Mouse (Mus musculus) heart, adult 2 months (tissue): Measurements from ENCODE around the gene Tbc1d15. TPM values are rescaled to one million over a fixed set of nuclear protein-coding genes. Genes with fewer than 3 reads are reported as not detected.

Experiments used
- DNase-seq, 2 experiments: peaks; one replicate each; pipeline ENCODE4 v3.0.0; 2021
- H3K27ac ChIP-seq: fragments of 200-600 bp; 2 replicates; pipeline ENCODE4 v1.8.1; 2022
- H3K27me3 ChIP-seq: fragments of 200-500 bp; 2 replicates; pipeline ENCODE4 v1.6.1; 2012; ENCODE audit warnings: mild to moderate bottlenecking, low read length, inconsistent platforms, mixed read lengths; ENCODE audit not compliant: control insufficient read depth, insufficient read depth
- H3K36me3 ChIP-seq: fragments of 200-500 bp; 2 replicates; pipeline ENCODE4 v1.6.1; 2012; ENCODE audit warnings: low read length, inconsistent platforms; ENCODE audit not compliant: control insufficient read depth, insufficient read depth
- H3K4me1 ChIP-seq: fragments of 200-500 bp; 2 replicates; pipeline ENCODE4 v1.6.1; 2011; ENCODE audit warnings: low read length; ENCODE audit not compliant: control insufficient read depth, insufficient read depth
- H3K4me3 ChIP-seq: fragments of 200-600 bp; 2 replicates; pipeline ENCODE4 v1.8.1; 2022
- H3K79me2 ChIP-seq: fragments of 200-500 bp; replicated peaks from 2 replicates; pipeline ENCODE4 v1.6.1; 2012; ENCODE audit warnings: mild to moderate bottlenecking, inconsistent platforms, low read length, moderate library complexity, mixed read lengths; ENCODE audit not compliant: control insufficient read depth, insufficient read depth
- H3K9ac ChIP-seq: fragments of 200-500 bp; 2 replicates; pipeline ENCODE4 v1.6.1; 2012; ENCODE audit warnings: low read depth, mild to moderate bottlenecking, control low read depth, inconsistent platforms, low read length, mixed read lengths
- CTCF ChIP-seq: fragments of 200-600 bp; IDR thresholded peaks from 2 replicates; pipeline ENCODE4 v1.8.1; 2022; ENCODE audit warnings: antibody characterized with exemption, mild to moderate bottlenecking, moderate library complexity
- EP300 ChIP-seq: fragments of 200-500 bp; IDR thresholded peaks from 2 replicates; pipeline ENCODE4 v1.6.1; 2011; ENCODE audit warnings: low read depth, low read length, control low read depth; ENCODE audit not compliant: insufficient read depth
- POLR2A ChIP-seq: fragments of 200-500 bp; IDR thresholded peaks from 2 replicates; pipeline ENCODE4 v1.6.1; 2011; ENCODE audit warnings: mild to moderate bottlenecking, low read depth, low read length, control low read depth; ENCODE audit not compliant: insufficient read depth
- WGBS: fragments of 180-500 bp; shearing (Covaris S2); methylation state at CpG from one replicate; pipeline ENCODE4 v1.1.7; 2018; 5-methylcytosine and 5-hydroxymethylcytosine counted together
- intact Hi-C: fragments of 180-260 bp; cut with DNase I; formaldehyde crosslinking; loops from one replicate; pipeline ENCODE4 v1.15.1; 2025
- polyA plus RNA-seq: library from polyadenylated mRNA; depleted of rRNA; stranded (reverse); fragments of >200 nt; gene quantifications from 2 replicates; pipeline ENCODE4 v1.2.3, GENCODE M21; 2012
- total RNA-seq, 2 experiments: library from RNA; stranded (reverse); gene quantifications; 2 replicates each; pipeline ENCODE4 v1.2.3; 2021

The Tbc1d15 gene
- total and polyA plus RNA-seq, 3 experiments, result 6.7 to 56.9 (median 42.7) TPM

DNA sequence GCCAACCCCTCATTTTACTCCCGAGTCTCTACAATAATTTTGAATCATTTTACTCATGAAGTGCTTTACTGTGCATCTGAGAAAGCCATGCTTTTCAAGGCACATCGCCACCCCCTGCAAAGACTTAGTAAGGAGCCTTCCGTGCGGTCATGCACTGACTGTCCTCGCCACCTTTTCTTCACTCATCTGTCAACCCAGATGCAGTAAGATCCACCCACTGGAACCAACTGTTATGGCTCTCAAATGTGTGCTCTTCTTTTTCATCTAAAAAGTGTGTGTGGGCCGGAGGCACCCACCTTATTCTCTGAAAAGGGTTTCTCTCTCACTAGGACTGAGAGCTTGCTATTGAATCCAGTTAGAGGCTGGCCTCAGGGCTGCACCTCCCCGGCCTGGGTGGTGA, 42.7 kb upstream of the Tbc1d15 start:
- intact Hi-C loops, result no loop called here
- H3K9ac ChIP-seq, result no peak overlapping the region
- no peak overlapping the region for H3K4me3 ChIP-seq
- H3K36me3 ChIP-seq, result peaks cover 4% of the 10 kb centered on the region
- H3K27ac ChIP-seq, result no peak overlapping the region
- WGBS, result 90% methylated on average over 7 of the region's 7 CpGs
- peaks cover 2% of the 10 kb centered on the region for H3K4me1 ChIP-seq
- no peaks in the 10 kb centered on the region; the same call in 1 of the 2 replicates for H3K79me2 ChIP-seq
- TF ChIP-seq CTCF, result no peak
- no peaks in the 10 kb centered on the region for H3K27me3 ChIP-seq
- DNase-seq, result no peak

DNA sequence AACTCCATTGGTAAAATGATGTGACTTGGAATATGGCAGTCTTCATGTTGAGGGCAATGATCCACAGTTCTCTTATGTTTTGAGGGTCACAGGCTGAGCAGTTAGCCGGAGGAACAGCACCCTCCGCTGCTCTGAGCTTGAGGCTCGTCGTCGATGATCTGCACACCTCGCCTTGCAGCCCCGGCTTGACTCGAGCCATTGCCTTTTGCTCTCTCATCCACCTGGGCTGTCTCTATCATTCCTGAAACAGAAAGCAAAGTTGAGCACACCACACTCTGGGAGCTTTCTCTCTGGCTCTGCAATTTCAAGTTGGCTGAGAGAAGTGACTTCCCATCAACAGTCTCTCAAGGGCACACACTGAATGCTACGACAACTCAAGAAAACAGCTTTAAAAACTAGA, 39.4 kb upstream of the Tbc1d15 start:
- DNase-seq, result no peak
- Histone ChIP-seq H3K79me2 (no peaks in the 10 kb centered on the region; the same call in none of the 2 replicates), H3K27ac (no peak overlapping the region), H3K36me3 (peaks cover 4% of the 10 kb centered on the region; the same call in 1 of the 2 replicates), H3K4me3 (no peak overlapping the region), H3K27me3 (no peaks in the 10 kb centered on the region), H3K4me1 (no peaks in the 10 kb centered on the region), H3K9ac (no peak overlapping the region)
- intact Hi-C loops, result no loop called here
- TF ChIP-seq POLR2A, result no peak
- 87% methylated on average over 9 of the region's 9 CpGs for WGBS

DNA sequence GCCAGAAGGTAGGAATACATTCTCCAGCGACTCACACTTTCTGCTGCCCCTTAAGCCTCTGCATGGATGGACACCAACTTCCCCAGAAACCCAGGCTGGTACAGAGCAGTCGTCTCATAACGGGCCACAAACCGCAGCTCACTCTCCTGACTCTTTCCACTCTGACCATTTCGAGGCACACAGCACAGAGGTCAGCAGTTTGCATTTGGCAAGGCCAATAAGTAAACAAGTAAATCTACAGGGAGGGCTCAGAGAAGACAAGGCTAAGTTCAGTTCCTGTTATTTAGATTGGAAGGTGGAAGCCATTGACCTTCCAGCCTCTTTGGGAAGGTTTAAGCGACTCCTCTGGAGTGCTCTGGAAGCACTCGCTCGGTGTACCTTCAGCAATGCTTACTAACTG, 37.6 kb upstream of the Tbc1d15 start:
- Histone ChIP-seq H3K79me2 (no peaks in the 10 kb centered on the region; the same call in 1 of the 2 replicates), H3K9ac (no peak overlapping the region), H3K4me1 (no peaks in the 10 kb centered on the region), H3K4me3 (no peak overlapping the region), H3K36me3 (peaks cover 4% of the 10 kb centered on the region; the same call in 1 of the 2 replicates), H3K27ac (no peak overlapping the region), H3K27me3 (no peaks in the 10 kb centered on the region)
- TF ChIP-seq POLR2A (no peak), CTCF (no peak), EP300 (no peak)
- no peak for DNase-seq
- 87% methylated on average over 8 of the region's 8 CpGs for WGBS
- intact Hi-C loops, result no loop called here

DNA sequence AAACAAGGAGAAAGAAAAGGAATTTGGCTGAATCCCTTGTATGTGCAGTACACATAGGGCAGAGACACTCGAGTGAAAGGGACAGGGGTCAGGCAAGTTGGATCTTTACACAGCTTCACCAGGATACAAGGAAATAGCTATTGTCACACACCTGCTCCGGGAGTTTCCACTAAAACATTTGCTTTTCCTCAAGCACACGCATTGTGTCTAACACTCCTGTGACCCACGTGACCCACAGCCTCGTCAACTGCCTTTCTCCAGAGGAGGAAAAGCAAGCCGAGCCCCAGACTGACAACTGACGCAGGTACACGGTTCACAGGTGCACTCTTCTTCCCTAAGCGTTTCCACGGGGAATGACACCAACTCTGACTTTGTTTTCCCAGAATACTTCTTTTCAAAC, 32.9 kb upstream of the Tbc1d15 start:
- no peaks in the 10 kb centered on the region for H3K27me3 ChIP-seq
- no peak overlapping the region for H3K27ac ChIP-seq
- 56% methylated on average over 10 of the region's 10 CpGs for WGBS
- H3K9ac ChIP-seq, result no peak overlapping the region
- no peaks in the 10 kb centered on the region for H3K36me3 ChIP-seq
- H3K4me3 ChIP-seq, result no peak overlapping the region
- TF ChIP-seq CTCF, result no peak
- TF ChIP-seq POLR2A, result no peak
- no peak for TF ChIP-seq EP300
- H3K4me1 ChIP-seq, result no peaks in the 10 kb centered on the region
- H3K79me2 ChIP-seq, result no peaks in the 10 kb centered on the region; the same call in 1 of the 2 replicates
- intact Hi-C loops, result no loop called here
- DNase-seq, result no peak

DNA sequence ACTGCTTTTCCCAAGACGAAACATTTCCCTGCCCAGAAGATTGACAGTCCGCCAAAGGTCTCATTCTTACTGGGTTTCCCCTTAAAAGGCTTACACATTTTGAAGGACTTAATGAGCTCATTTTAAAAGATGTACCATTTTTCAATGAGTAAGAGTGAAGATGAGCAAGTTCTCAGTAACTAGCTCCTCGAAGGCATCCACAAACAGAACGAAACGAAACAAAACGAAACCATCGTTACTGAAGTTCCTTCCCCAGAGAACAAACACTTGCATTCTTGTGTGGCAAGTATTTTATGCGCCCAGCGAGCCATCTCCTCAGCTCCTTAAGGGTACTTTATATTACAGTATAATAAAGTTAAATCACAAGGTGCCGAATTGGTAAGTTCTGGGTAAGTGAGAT, 30.1 kb upstream of the Tbc1d15 start:
- TF ChIP-seq EP300, result no peak
- no peak for TF ChIP-seq POLR2A
- no peak for TF ChIP-seq CTCF
- 90% methylated on average over 10 of the region's 10 CpGs for WGBS
- no peak overlapping the region for H3K27ac ChIP-seq

DNA sequence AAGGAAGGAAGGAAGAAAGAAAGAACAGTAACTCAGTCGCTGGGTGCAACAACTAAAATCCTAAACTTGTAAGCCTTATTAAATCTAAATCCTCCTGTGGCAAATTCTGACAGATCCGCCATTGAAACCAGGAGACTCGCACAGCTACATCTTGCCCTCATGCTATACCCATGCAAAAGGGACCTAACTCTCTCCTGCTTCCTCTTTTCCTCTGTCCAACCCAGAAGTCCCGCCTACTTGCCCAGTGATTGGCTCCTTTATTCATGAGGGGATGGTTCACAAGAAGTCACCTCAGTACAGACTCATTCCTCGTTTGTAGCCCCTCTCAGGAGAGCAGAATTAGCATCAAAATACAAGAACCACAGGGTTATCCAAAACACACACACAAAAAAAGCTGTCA, 20.4 kb upstream of the Tbc1d15 start:
- intact Hi-C loops, result no loop called here
- Histone ChIP-seq H3K4me1 (no peaks in the 10 kb centered on the region), H3K4me3 (no peak overlapping the region), H3K9ac (no peak overlapping the region), H3K27me3 (no peaks in the 10 kb centered on the region), H3K27ac (no peak overlapping the region), H3K36me3 (no peaks in the 10 kb centered on the region), H3K79me2 (no peaks in the 10 kb centered on the region)
- 61% methylated on average over 5 of the region's 5 CpGs for WGBS
- TF ChIP-seq POLR2A, result no peak
- no peak for TF ChIP-seq CTCF
- TF ChIP-seq EP300, result no peak
- DNase-seq, result no peak

More for the DNA sequence above, 30.1 kb upstream of the Tbc1d15 start:
- H3K27me3 ChIP-seq, result no peaks in the 10 kb centered on the region
- H3K36me3 ChIP-seq, result no peaks in the 10 kb centered on the region
- no peak overlapping the region for H3K9ac ChIP-seq
- intact Hi-C loops, result no loop called here
- H3K4me1 ChIP-seq, result no peaks in the 10 kb centered on the region
- H3K4me3 ChIP-seq, result no peak overlapping the region
- DNase-seq, result no peak
- H3K79me2 ChIP-seq, result no peaks in the 10 kb centered on the region
